Mouse (Mus musculus) hindbrain, embryonic 15.5 days (tissue): Measurements from ENCODE around the gene Hdac4. TPM values are rescaled to one million over a fixed set of nuclear protein-coding genes. Genes with fewer than 3 reads are reported as not detected.

Experiments
- ATAC-seq: fragments of 200-750 bp; cut with Nextera tagmentation; 2 replicates; pipeline ENCODE4 v1.8.0; 2017; ENCODE audit warnings: low read depth, moderate number of reproducible peaks, moderate TSS enrichment; ENCODE audit not compliant: low FRiP score
- H3K27ac ChIP-seq: fragments of 300-500 bp; sonication (generic); replicated peaks from 2 replicates; pipeline ENCODE4 v1.5.1; 2015; ENCODE audit warnings: mild to moderate bottlenecking, inconsistent platforms
- H3K27me3 ChIP-seq: fragments of 300-500 bp; sonication (generic); 2 replicates; pipeline ENCODE4 v1.6.1; 2015; ENCODE audit warnings: control low read depth, inconsistent platforms
- H3K36me3 ChIP-seq: fragments of 300-500 bp; sonication (generic); 2 replicates; pipeline ENCODE4 v1.6.1; 2015; ENCODE audit warnings: control low read depth, inconsistent platforms
- H3K4me1 ChIP-seq: fragments of 300-500 bp; sonication (generic); replicated peaks from 2 replicates; pipeline ENCODE4 v1.6.1; 2015; ENCODE audit warnings: control low read depth, inconsistent platforms
- H3K4me2 ChIP-seq: fragments of 300-500 bp; sonication (generic); 2 replicates; pipeline ENCODE4 v1.6.1; 2015; ENCODE audit warnings: moderate library complexity, mild to moderate bottlenecking, inconsistent platforms
- H3K4me3 ChIP-seq: fragments of 300-500 bp; sonication (generic); 2 replicates; pipeline ENCODE4 v1.5.1; 2015; ENCODE audit warnings: mild to moderate bottlenecking, inconsistent platforms
- H3K9ac ChIP-seq: fragments of 300-500 bp; sonication (generic); 2 replicates; pipeline ENCODE4 v1.6.1; 2015; ENCODE audit warnings: inconsistent platforms
- H3K9me3 ChIP-seq: fragments of 300-500 bp; sonication (generic); 2 replicates; pipeline ENCODE4 v1.6.1; 2016; ENCODE audit warnings: control low read depth, inconsistent platforms
- WGBS: fragments of 180-500 bp; shearing (Covaris S2); methylation state at CpG from one replicate; pipeline ENCODE4 v1.1.7; 2015; 5-methylcytosine and 5-hydroxymethylcytosine counted together
- polyA plus RNA-seq: library from polyadenylated mRNA; unstranded; fragments of >200 nt; fragmentation: Nextera tagmentation; extraction: Ambion mirVana; gene quantifications from 2 replicates; pipeline ENCODE4 v1.2.1, GENCODE M21; 2015

The Hdac4 gene
- polyA plus RNA-seq, 1 experiment from 2014 or later, result 32.4 TPM

- Histone ChIP-seq H3K4me1 (no peaks in the 10 kb centered on the region), H3K27me3 (no peaks in the 10 kb centered on the region), H3K4me2 (no peak overlapping the region), H3K36me3 (no peaks in the 10 kb centered on the region), H3K9ac (no peak overlapping the region), H3K9me3 (no peaks in the 10 kb centered on the region), H3K27ac (no peak overlapping the region), H3K4me3 (no peak overlapping the region)
- ATAC-seq, result no peak
- WGBS, result 78% methylated on average over 2 of the region's 2 CpGs
These were observed 277.9 kb downstream of the Hdac4 start for GRCm38 (mm10) chr1:91917596-91917995.

GRCm38 (mm10) chr1:91915961-91916360 is 279.5 kb downstream of the Hdac4 start:
- no peak overlapping the region for H3K27ac ChIP-seq
- no peak overlapping the region for H3K4me2 ChIP-seq
- no peak for ATAC-seq
- no peaks in the 10 kb centered on the region for H3K9me3 ChIP-seq
- 77% methylated on average over 5 of the region's 5 CpGs for WGBS
- no peaks in the 10 kb centered on the region for H3K27me3 ChIP-seq
- no peaks in the 10 kb centered on the region for H3K36me3 ChIP-seq
- H3K4me3 ChIP-seq, result no peak overlapping the region
- no peak overlapping the region for H3K9ac ChIP-seq
- no peaks in the 10 kb centered on the region for H3K4me1 ChIP-seq

- WGBS, result 67% methylated on average over 3 of the region's 3 CpGs
- Histone ChIP-seq H3K36me3 (no peaks in the 10 kb centered on the region), H3K4me1 (no peaks in the 10 kb centered on the region), H3K27me3 (no peaks in the 10 kb centered on the region), H3K4me3 (no peak overlapping the region), H3K9ac (no peak overlapping the region), H3K4me2 (no peak overlapping the region), H3K9me3 (no peaks in the 10 kb centered on the region), H3K27ac (no peak overlapping the region)
- ATAC-seq, result no peak
These were observed 280.9 kb downstream of the Hdac4 start for GRCm38 (mm10) chr1:91914648-91915047.

GRCm38 (mm10) chr1:91913850-91914249 is 281.6 kb downstream of the Hdac4 start:
- Histone ChIP-seq H3K4me1 (no peaks in the 10 kb centered on the region), H3K36me3 (no peaks in the 10 kb centered on the region), H3K9ac (no peak overlapping the region), H3K27me3 (no peaks in the 10 kb centered on the region), H3K27ac (no peak overlapping the region), H3K9me3 (no peaks in the 10 kb centered on the region), H3K4me2 (no peak overlapping the region), H3K4me3 (no peak overlapping the region)
- no peak for ATAC-seq
- 51% methylated on average over 6 of the region's 6 CpGs for WGBS

- Histone ChIP-seq H3K4me1 (no peaks in the 10 kb centered on the region), H3K9ac (no peak overlapping the region), H3K27me3 (no peaks in the 10 kb centered on the region), H3K27ac (no peak overlapping the region), H3K4me3 (no peak overlapping the region), H3K4me2 (no peak overlapping the region), H3K36me3 (no peaks in the 10 kb centered on the region), H3K9me3 (no peaks in the 10 kb centered on the region)
- WGBS, result 56% methylated on average over 10 of the region's 10 CpGs
- ATAC-seq, result no peak
These were observed 283.0 kb downstream of the Hdac4 start for GRCm38 (mm10) chr1:91912227-91913119.

- no peaks in the 10 kb centered on the region for H3K27me3 ChIP-seq
- H3K4me1 ChIP-seq, result 0 out of 2 replicates have a peak, but pooled peaks cover 11% of the 10 kb centered on the region
- no peaks in the 10 kb centered on the region for H3K36me3 ChIP-seq
- 86% methylated on average over 6 of the region's 6 CpGs for WGBS
- no peak overlapping the region for H3K9ac ChIP-seq
- H3K4me2 ChIP-seq, result no peak overlapping the region
- no peak for ATAC-seq
- H3K9me3 ChIP-seq, result no peaks in the 10 kb centered on the region
- H3K27ac ChIP-seq, result no peak overlapping the region
- H3K4me3 ChIP-seq, result no peak overlapping the region
These were observed 290.2 kb downstream of the Hdac4 start for GRCm38 (mm10) chr1:91905268-91905667.

- no peak for ATAC-seq
- no peak overlapping the region for H3K9ac ChIP-seq
- H3K27me3 ChIP-seq, result no peaks in the 10 kb centered on the region
- no peak overlapping the region for H3K4me2 ChIP-seq
- WGBS, result 59% methylated on average over 8 of the region's 8 CpGs
- no peaks in the 10 kb centered on the region for H3K9me3 ChIP-seq
- 0 out of 2 replicates have a peak, but pooled peaks cover 11% of the 10 kb centered on the region for H3K4me1 ChIP-seq
- no peak overlapping the region for H3K4me3 ChIP-seq
- H3K36me3 ChIP-seq, result no peaks in the 10 kb centered on the region
- H3K27ac ChIP-seq, result no peak overlapping the region
These were observed 292.1 kb downstream of the Hdac4 start for GRCm38 (mm10) chr1:91903241-91903981.

- Histone ChIP-seq H3K9ac (no peak overlapping the region), H3K4me3 (no peak overlapping the region), H3K4me2 (no peak overlapping the region), H3K9me3 (no peaks in the 10 kb centered on the region), H3K36me3 (no peaks in the 10 kb centered on the region), H3K27ac (no peak overlapping the region), H3K4me1 (no peaks in the 10 kb centered on the region), H3K27me3 (no peaks in the 10 kb centered on the region)
- 84% methylated on average over 2 of the region's 2 CpGs for WGBS
- no peak for ATAC-seq
These were observed 298.4 kb downstream of the Hdac4 start for GRCm38 (mm10) chr1:91897078-91897477.

GRCm38 (mm10) chr1:91894286-91894685 is 301.2 kb downstream of the Hdac4 start:
- Histone ChIP-seq H3K9me3 (no peaks in the 10 kb centered on the region), H3K4me1 (no peaks in the 10 kb centered on the region), H3K27ac (no peak overlapping the region), H3K4me2 (no peak overlapping the region), H3K4me3 (no peak overlapping the region), H3K36me3 (no peaks in the 10 kb centered on the region), H3K27me3 (no peaks in the 10 kb centered on the region), H3K9ac (no peak overlapping the region)
- ATAC-seq, result no peak
- 93% methylated on average over 5 of the region's 5 CpGs for WGBS

GRCm38 (mm10) chr1:91893598-91893997 is 301.9 kb downstream of the Hdac4 start:
- H3K27ac ChIP-seq, result no peak overlapping the region
- no peak overlapping the region for H3K4me2 ChIP-seq
- H3K4me3 ChIP-seq, result no peak overlapping the region
- H3K9me3 ChIP-seq, result no peaks in the 10 kb centered on the region
- no peaks in the 10 kb centered on the region for H3K4me1 ChIP-seq
- no peak for ATAC-seq
- no peaks in the 10 kb centered on the region for H3K27me3 ChIP-seq
- H3K9ac ChIP-seq, result no peak overlapping the region
- H3K36me3 ChIP-seq, result no peaks in the 10 kb centered on the region
- 94% methylated on average over 11 of the region's 11 CpGs for WGBS

GRCm38 (mm10) chr1:91883115-91883514 is 312.4 kb downstream of the Hdac4 start:
- Histone ChIP-seq H3K4me2 (no peak overlapping the region), H3K27me3 (no peaks in the 10 kb centered on the region), H3K4me1 (no peaks in the 10 kb centered on the region), H3K9ac (no peak overlapping the region), H3K9me3 (no peaks in the 10 kb centered on the region), H3K4me3 (no peak overlapping the region), H3K27ac (no peak overlapping the region), H3K36me3 (no peaks in the 10 kb centered on the region)
- ATAC-seq, result no peak
- 66% methylated on average over 5 of the region's 5 CpGs for WGBS

GRCm38 (mm10) chr1:91880899-91881298 is 314.6 kb downstream of the Hdac4 start:
- no peaks in the 10 kb centered on the region for H3K4me1 ChIP-seq
- no peak overlapping the region for H3K4me2 ChIP-seq
- no peak overlapping the region for H3K4me3 ChIP-seq
- 82% methylated on average over 8 of the region's 8 CpGs for WGBS
- no peak for ATAC-seq
- H3K27me3 ChIP-seq, result no peaks in the 10 kb centered on the region
- no peaks in the 10 kb centered on the region for H3K9me3 ChIP-seq
- H3K9ac ChIP-seq, result no peak overlapping the region
- H3K36me3 ChIP-seq, result no peaks in the 10 kb centered on the region
- no peak overlapping the region for H3K27ac ChIP-seq
